Mouse (Mus musculus) left cerebral cortex, postnatal 4 days (tissue): Measurements from ENCODE around the gene Rsbn1. TPM values are rescaled to one million over a fixed set of nuclear protein-coding genes. Genes with fewer than 3 reads are reported as not detected.

Source experiments
- total RNA-seq, 2 experiments: library from RNA; stranded (reverse); gene quantifications; 2 replicates each; pipeline ENCODE4 v1.2.3; 2021

Rsbn1 gene
- total RNA-seq, 2 experiments from 2014 or later, result 27.0 to 29.2 TPM

Other genes starting within 250 kb of the Rsbn1 start
- gene Olfml3, start 176.1 kb upstream of the Rsbn1 start, total RNA-seq, result 1 to 10 TPM; 4.7 to 5.0 TPM
- gene Gm10964, start 174.8 kb upstream of the Rsbn1 start, total RNA-seq, result not detected
- gene Hipk1, start 122.6 kb upstream of the Rsbn1 start, total RNA-seq, result 10 to 100 TPM; 66.7 to 69.9 TPM
- 10 to 100 TPM; 10.3 to 10.7 TPM for gene Dclre1b, start 104.7 kb upstream of the Rsbn1 start, total RNA-seq
- 10 to 100 TPM; 14.0 to 16.7 TPM for gene Ap4b1, start 104.6 kb upstream of the Rsbn1 start, total RNA-seq
- gene Gm43064, start 104.5 kb upstream of the Rsbn1 start, total RNA-seq, result not detected
- under 1 TPM in 1 of 2 experiments, not detected in 1; 0.76 TPM for gene Bcl2l15, start 81.5 kb upstream of the Rsbn1 start, total RNA-seq
- under 1 TPM; 0.32 to 0.64 TPM for gene Ptpn22, start 54.3 kb upstream of the Rsbn1 start, total RNA-seq
- 10 to 100 TPM; 30.6 to 35.2 TPM for gene Phtf1, start 54.0 kb downstream of the Rsbn1 start, total RNA-seq